ENCODE assay signal across 22 mouse cellular contexts in genomic region chr2:79707575-79707974, GRCm38 (mm10). TPM values are rescaled to one million over a fixed set of nuclear protein-coding genes. Genes with fewer than 3 reads are reported as not detected.
DNase-seq lines count a peak whose midpoint lies in the region; ATAC-seq lines count a peak whose summit lies in the region.
"Had no signal": no experiment of that assay in that cellular context is flagged by ENCODE, and none has a peak within 500 bp of the region (broad histone marks: within the 10 kb centered on the region; RNA-seq: fewer than 3 reads in every experiment).

Gene Ppp1r1c (plus strand): TSS chr2:79707780.

- no peaks in the 10 kb centered on the region for H3K4me1 ChIP-seq in hindbrain, embryonic 12.5 days
- H3K4me1 ChIP-seq in hindbrain, embryonic 10.5 days (replicated peaks), result no peaks in the 10 kb centered on the region
- no peaks in the 10 kb centered on the region for H3K4me1 ChIP-seq in embryonic facial prominence, embryonic 10.5 days
- H3K4me1 ChIP-seq in midbrain, embryonic 15.5 days, result 0 out of 2 replicates have a peak, but pooled peaks cover 3% of the 10 kb centered on the region
- H3K4me1 ChIP-seq in forebrain, embryonic 10.5 days, result no peaks in the 10 kb centered on the region
- H3K4me1 ChIP-seq: liver, embryonic 15.5 days had no signal

- no peaks in the 10 kb centered on the region for H3K36me3 ChIP-seq in hindbrain, embryonic 12.5 days
- no peaks in the 10 kb centered on the region for H3K36me3 ChIP-seq in hindbrain, embryonic 10.5 days
- H3K36me3 ChIP-seq in embryonic facial prominence, embryonic 10.5 days (replicated peaks), result no peaks in the 10 kb centered on the region
- no peaks in the 10 kb centered on the region for H3K36me3 ChIP-seq in midbrain, embryonic 15.5 days (replicated peaks)
- H3K36me3 ChIP-seq in forebrain, embryonic 10.5 days (replicated peaks), result no peaks in the 10 kb centered on the region
- H3K36me3 ChIP-seq: liver, embryonic 15.5 days had no signal

- no peak within 1 kb of the TSS for H3K4me2 ChIP-seq in hindbrain, embryonic 12.5 days (replicated peaks)
- H3K4me2 ChIP-seq in midbrain, embryonic 15.5 days, result 0 out of 2 replicates have a peak within 1 kb of the TSS, but pooled peaks have one; percentile 4
- H3K4me2 ChIP-seq: heart, embryonic 11.5 days; liver, embryonic 15.5 days had no signal

- DNase-seq in hindbrain, embryonic 10.5 days (ENCODE audit: low spot score), result no peak
- DNase-seq in embryonic facial prominence, embryonic 10.5 days (ENCODE audit: low spot score), result no peak
- DNase-seq in retina, embryonic 14.5 days (ENCODE audit: low spot score), result peak; percentile 37
- DNase-seq in forebrain, embryonic 10.5 days (ENCODE audit: extremely low spot score, low spot score), result no peak
- DNase-seq in heart, adult 9 months (ENCODE audit: low spot score in 2 of 2), result no peak
- DNase-seq: adrenal gland, postnatal 25 days; cerebellum, adult 11-12 months; cerebellum, postnatal 36 days; heart, postnatal 10 days; kidney, adult 11 months; lung, postnatal 10 days; right cerebral cortex, adult 18-20 months; thymus, postnatal 14 days had no signal

- H3K4me3 ChIP-seq in hindbrain, embryonic 12.5 days, result no peak within 1 kb of the TSS
- no peak within 1 kb of the TSS for H3K4me3 ChIP-seq in hindbrain, embryonic 10.5 days
- H3K4me3 ChIP-seq in embryonic facial prominence, embryonic 10.5 days, result no peak within 1 kb of the TSS
- H3K4me3 ChIP-seq in midbrain, embryonic 15.5 days, result no peak within 1 kb of the TSS
- H3K4me3 ChIP-seq in forebrain, embryonic 10.5 days, result no peak within 1 kb of the TSS
- H3K4me3 ChIP-seq: layer of hippocampus, adult 2 months; liver, embryonic 15.5 days had no signal

- H3K27me3 ChIP-seq in hindbrain, embryonic 12.5 days, result no peaks in the 10 kb centered on the region
- H3K27me3 ChIP-seq in hindbrain, embryonic 10.5 days (ENCODE audit: insufficient read depth, poor library complexity, severe bottlenecking), result no peaks in the 10 kb centered on the region
- no peaks in the 10 kb centered on the region for H3K27me3 ChIP-seq in embryonic facial prominence, embryonic 10.5 days (replicated peaks; ENCODE audit: low read depth, poor library complexity, severe bottlenecking)
- no peaks in the 10 kb centered on the region for H3K27me3 ChIP-seq in midbrain, embryonic 15.5 days (replicated peaks)
- no peaks in the 10 kb centered on the region for H3K27me3 ChIP-seq in forebrain, embryonic 10.5 days (ENCODE audit: poor library complexity, severe bottlenecking)
- H3K27me3 ChIP-seq: liver, embryonic 15.5 days had no signal

- H3K9me3 ChIP-seq in hindbrain, embryonic 12.5 days (replicated peaks), result no peaks in the 10 kb centered on the region
- H3K9me3 ChIP-seq in hindbrain, embryonic 10.5 days, result no peaks in the 10 kb centered on the region
- H3K9me3 ChIP-seq in embryonic facial prominence, embryonic 10.5 days, result no peaks in the 10 kb centered on the region
- no peaks in the 10 kb centered on the region for H3K9me3 ChIP-seq in midbrain, embryonic 15.5 days
- no peaks in the 10 kb centered on the region for H3K9me3 ChIP-seq in forebrain, embryonic 10.5 days
- H3K9me3 ChIP-seq: liver, embryonic 15.5 days had no signal

- WGBS in hindbrain, embryonic 12.5 days, result 84% methylated on average over 6 of the region's 6 CpGs
- WGBS in hindbrain, embryonic 10.5 days, result 92% methylated on average over 6 of the region's 6 CpGs
- 90% methylated on average over 6 of the region's 6 CpGs for WGBS in embryonic facial prominence, embryonic 10.5 days
- 63% methylated on average over 6 of the region's 6 CpGs for WGBS in midbrain, embryonic 15.5 days
- WGBS in forebrain, embryonic 10.5 days, result 93% methylated on average over 6 of the region's 6 CpGs

- no peak; the same call in 1 of the 2 replicates for ATAC-seq in hindbrain, embryonic 12.5 days (ENCODE audit: low FRiP score)
- ATAC-seq in midbrain, embryonic 15.5 days (replicated peaks), result peak; percentile 72
- ATAC-seq: forebrain, embryonic 16.5 days had no signal

- H3K27ac ChIP-seq in hindbrain, embryonic 12.5 days, result no peak within 1 kb of the TSS; the same call in 1 of the 2 replicates
- no peak within 1 kb of the TSS for H3K27ac ChIP-seq in hindbrain, embryonic 10.5 days
- no peak within 1 kb of the TSS for H3K27ac ChIP-seq in embryonic facial prominence, embryonic 10.5 days (replicated peaks)
- H3K27ac ChIP-seq in midbrain, embryonic 15.5 days, result no peak within 1 kb of the TSS
- no peak within 1 kb of the TSS for H3K27ac ChIP-seq in forebrain, embryonic 10.5 days
- H3K27ac ChIP-seq: kidney, postnatal 0 days; layer of hippocampus, adult 2 months; liver, embryonic 15.5 days; stomach, postnatal 0 days had no signal

- no peak within 1 kb of the TSS for H3K9ac ChIP-seq in hindbrain, embryonic 12.5 days
- no peak within 1 kb of the TSS for H3K9ac ChIP-seq in midbrain, embryonic 15.5 days
- H3K9ac ChIP-seq: liver, embryonic 15.5 days had no signal

RNA-seq across cellular contexts. Expression of gene Ppp1r1c, which starts in this region (rescaled TPM):
- polyA plus RNA-seq in hindbrain, embryonic 12.5 days (2016; fragmentation: Nextera tagmentation; extraction: Ambion mirVana), result 11.2 and 19.4 TPM in 2 replicates
- polyA plus RNA-seq in hindbrain, embryonic 10.5 days (2016; fragmentation: Nextera tagmentation; extraction: Ambion mirVana), result 8.5 and 14.2 TPM in 2 replicates
- 9.4 and 16.2 TPM in 2 replicates for polyA plus RNA-seq in embryonic facial prominence, embryonic 10.5 days (2016; fragmentation: Nextera tagmentation; extraction: Ambion mirVana)
- 2.6 and 3.7 TPM in 2 replicates for polyA plus RNA-seq in midbrain, embryonic 15.5 days (2015; fragmentation: Nextera tagmentation; extraction: Ambion mirVana)
- not detected in 2 replicates for polyA plus RNA-seq in forebrain, embryonic 10.5 days (2016; fragmentation: Nextera tagmentation; extraction: Ambion mirVana)
- polyA plus RNA-seq: forebrain, embryonic 16.5 days; gonadal fat pad, adult 2 months; heart, embryonic 11.5 days; liver, embryonic 15.5 days; stomach, postnatal 0 days had no signal
